Mouse (Mus musculus) G1E-ER4 (cell line): ENCODE results near the gene Fam83c. TPM values are rescaled to one million over a fixed set of nuclear protein-coding genes. Genes with fewer than 3 reads are reported as not detected.

Experiments used
- GATA1 ChIP-seq: IDR thresholded peaks from one replicate; pipeline ENCODE4 v1.8.0; 2012; ENCODE audit warnings: low read length, inconsistent platforms
- polyA plus RNA-seq: library from polyadenylated mRNA; stranded (reverse); fragments of >175 nt; gene quantifications from 2 replicates; pipeline ENCODE4 v1.2.3, GENCODE M21; 2012

Gene Fam83c
- polyA plus RNA-seq, 1 experiment = not detected

DNA sequence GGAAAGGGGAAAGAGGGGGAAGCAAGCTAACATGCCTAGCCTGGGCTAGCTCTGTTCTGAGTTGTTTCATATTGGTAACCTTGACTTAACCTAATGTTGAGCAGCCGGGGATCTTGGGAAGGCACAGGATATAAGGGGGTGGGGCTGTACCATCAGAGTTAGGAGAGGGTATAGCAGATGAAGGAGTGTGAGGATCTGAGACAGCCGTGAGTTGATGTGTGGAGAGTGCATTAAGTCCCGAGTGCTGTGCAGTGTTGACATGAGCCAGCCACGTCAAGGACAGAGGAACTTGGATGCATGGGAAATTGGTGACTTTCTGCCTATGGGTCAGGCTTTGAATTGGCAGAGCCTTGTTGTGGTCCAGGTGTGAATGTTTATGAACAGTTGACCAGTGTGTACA, 22.0 kb downstream of the Fam83c start:
- TF ChIP-seq GATA1 = no peak

GRCm38 (mm10) chr2:155811821-155812396, 22.7 kb downstream of the Fam83c start:
- no peak for TF ChIP-seq GATA1

DNA sequence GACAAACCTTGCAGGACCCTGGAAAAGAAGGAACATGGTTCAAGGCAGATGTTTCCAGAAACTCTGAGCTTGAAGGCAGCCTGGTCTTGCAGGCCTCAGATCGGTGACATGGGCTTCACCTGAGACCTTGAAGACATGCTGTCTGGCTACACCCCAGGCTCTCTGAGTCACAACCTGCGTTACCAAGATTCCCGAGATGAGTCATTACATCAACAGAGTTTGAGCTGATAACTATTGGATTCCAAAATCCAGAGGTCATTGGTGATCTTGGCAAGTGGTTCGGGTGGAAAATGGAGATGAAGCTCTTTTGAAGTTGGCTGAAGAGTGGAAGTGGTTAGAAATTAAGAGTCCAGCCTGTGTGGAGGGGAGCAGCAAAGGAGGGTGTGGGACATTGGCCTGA, 25.0 kb downstream of the Fam83c start:
- no peak for TF ChIP-seq GATA1

DNA sequence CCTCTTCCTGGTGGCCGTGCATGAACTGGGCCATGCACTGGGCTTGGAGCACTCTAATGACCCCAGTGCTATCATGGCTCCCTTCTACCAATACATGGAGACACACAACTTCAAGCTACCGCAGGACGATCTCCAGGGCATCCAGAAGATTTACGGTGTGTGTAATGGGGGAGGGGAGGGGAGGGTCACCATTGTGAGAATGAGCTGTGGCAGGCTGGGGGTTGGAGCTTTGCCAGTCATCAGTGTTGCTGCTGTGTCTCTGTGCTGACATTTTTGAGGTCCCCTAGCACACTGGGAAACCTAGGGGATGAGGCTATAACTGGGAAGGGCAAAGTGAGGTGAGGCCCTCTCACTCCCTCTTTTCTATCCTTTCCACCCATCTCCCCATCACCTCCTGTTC, 27.2 kb downstream of the Fam83c start:
- no peak for TF ChIP-seq GATA1

GRCm38 (mm10) chr2:155806548-155806947, 28.1 kb downstream of the Fam83c start:
- no peak for TF ChIP-seq GATA1

GRCm38 (mm10) chr2:155805925-155806255, 28.8 kb downstream of the Fam83c start:
- TF ChIP-seq GATA1 = no peak

- no peak for TF ChIP-seq GATA1
Observed at GRCm38 (mm10) chr2:155805231-155805924, 29.3 kb downstream of the Fam83c start.

- no peak for TF ChIP-seq GATA1
Observed at GRCm38 (mm10) chr2:155804053-155804452, 30.6 kb downstream of the Fam83c start.

DNA sequence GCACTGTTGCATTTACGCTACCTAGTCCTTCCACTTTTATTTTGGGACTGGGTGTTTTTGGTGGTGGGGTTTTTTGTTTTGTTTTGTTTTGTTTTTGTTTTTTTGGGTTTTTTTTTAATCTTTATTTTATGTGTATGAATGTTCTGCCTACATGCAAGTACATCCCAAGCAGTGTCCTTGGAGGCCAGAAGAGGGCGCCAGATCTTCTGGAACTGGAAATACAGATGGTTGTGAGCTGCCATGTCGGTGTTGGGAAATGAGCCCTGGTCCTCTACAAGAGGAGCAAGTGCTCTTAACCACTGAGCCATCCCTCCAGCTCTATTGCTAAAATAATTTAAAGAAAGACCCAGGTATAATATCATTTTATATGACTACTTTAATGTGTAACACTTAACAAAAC, 31.9 kb downstream of the Fam83c start:
- no peak for TF ChIP-seq GATA1

- TF ChIP-seq GATA1 = no peak
Observed at GRCm38 (mm10) chr2:155798613-155799012, 36.0 kb downstream of the Fam83c start.

GRCm38 (mm10) chr2:155794674-155795445, 39.8 kb downstream of the Fam83c start:
- TF ChIP-seq GATA1 = no peak

- no peak for TF ChIP-seq GATA1
Observed at GRCm38 (mm10) chr2:155792899-155793298, 41.8 kb downstream of the Fam83c start.

- TF ChIP-seq GATA1 = no peak
Observed at GRCm38 (mm10) chr2:155787949-155788931, 46.4 kb downstream of the Fam83c start.

DNA sequence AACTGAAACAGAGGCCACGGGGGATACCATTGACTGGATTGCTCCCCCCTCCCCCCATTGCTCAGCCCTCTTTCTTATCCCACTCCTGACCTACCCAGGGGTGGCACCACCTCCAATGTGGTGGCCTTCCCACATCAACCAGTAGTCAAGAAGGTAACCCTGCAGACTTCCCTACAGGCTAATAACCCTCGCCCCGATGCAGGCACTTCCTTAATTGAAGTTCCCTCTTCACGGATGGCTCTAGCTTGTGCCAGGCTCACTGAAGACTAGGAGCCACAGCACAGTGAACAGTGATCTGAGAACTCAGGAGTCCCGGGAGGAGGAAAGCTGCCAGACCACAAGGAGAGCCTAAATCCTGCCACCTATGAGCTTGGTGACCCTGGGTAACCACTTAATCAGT, 47.7 kb downstream of the Fam83c start:
- TF ChIP-seq GATA1 = no peak

- no peak for TF ChIP-seq GATA1
Observed at GRCm38 (mm10) chr2:155784534-155784933, 50.1 kb downstream of the Fam83c start.

GRCm38 (mm10) chr2:155779506-155779905, 55.1 kb downstream of the Fam83c start:
- no peak for TF ChIP-seq GATA1

GRCm38 (mm10) chr2:155779066-155779465, 55.6 kb downstream of the Fam83c start:
- no peak for TF ChIP-seq GATA1
